Mouse (Mus musculus): ENCODE measurements around the gene Cacna1a. TPM values are rescaled to one million over a fixed set of nuclear protein-coding genes. Genes with fewer than 3 reads are reported as not detected.
A peak's percentile ranks its signal among the peaks of the same experiment; 100 is the strongest.

Gene Cacna1a
- polyA plus RNA-seq, 1 experiment from 2014 or later: 8.0 TPM

- Histone ChIP-seq H3K4me3 (replicated peaks) (no peak overlapping the region), H3K9me3 (replicated peaks) (no peaks in the 10 kb centered on the region), H3K27ac (replicated peaks) (no peak overlapping the region), H3K9ac (no peak overlapping the region), H3K27me3 (no peaks in the 10 kb centered on the region), H3K4me2 (replicated peaks) (no peak overlapping the region), H3K4me1 (no peaks in the 10 kb centered on the region), H3K36me3 (no peaks in the 10 kb centered on the region)
- 71% methylated on average over 7 of the region's 7 CpGs for WGBS
- no peak for ATAC-seq (ENCODE audit: insufficient number of reproducible peaks, low FRiP score, low TSS enrichment, low read depth)
Measured at GRCm38 (mm10) chr8:84542481-84542880, 154.2 kb downstream of the Cacna1a start.

GRCm38 (mm10) chr8:84545522-84545921 is 157.3 kb downstream of the Cacna1a start:
- no peak overlapping the region for H3K4me3 ChIP-seq (replicated peaks)
- no peak overlapping the region for H3K9ac ChIP-seq
- H3K27ac ChIP-seq (replicated peaks): no peak overlapping the region
- H3K27me3 ChIP-seq: no peaks in the 10 kb centered on the region
- H3K4me2 ChIP-seq (replicated peaks): no peak overlapping the region
- ATAC-seq (ENCODE audit: insufficient number of reproducible peaks, low FRiP score, low TSS enrichment, low read depth): no peak
- H3K4me1 ChIP-seq: no peaks in the 10 kb centered on the region
- WGBS: 52% methylated on average over 3 of the region's 3 CpGs
- no peaks in the 10 kb centered on the region for H3K36me3 ChIP-seq
- no peaks in the 10 kb centered on the region for H3K9me3 ChIP-seq (replicated peaks)

- Histone ChIP-seq H3K4me2 (replicated peaks) (no peak overlapping the region), H3K36me3 (no peaks in the 10 kb centered on the region), H3K4me1 (peaks cover 12% of the 10 kb centered on the region), H3K27me3 (peaks cover 30% of the 10 kb centered on the region), H3K27ac (replicated peaks) (no peak overlapping the region), H3K9ac (no peak overlapping the region), H3K9me3 (replicated peaks) (no peaks in the 10 kb centered on the region), H3K4me3 (replicated peaks) (no peak overlapping the region)
- ATAC-seq (ENCODE audit: insufficient number of reproducible peaks, low FRiP score, low TSS enrichment, low read depth): no peak
- 82% methylated on average over 4 of the region's 4 CpGs for WGBS
Measured at GRCm38 (mm10) chr8:84552457-84552856, 164.2 kb downstream of the Cacna1a start.

DNA sequence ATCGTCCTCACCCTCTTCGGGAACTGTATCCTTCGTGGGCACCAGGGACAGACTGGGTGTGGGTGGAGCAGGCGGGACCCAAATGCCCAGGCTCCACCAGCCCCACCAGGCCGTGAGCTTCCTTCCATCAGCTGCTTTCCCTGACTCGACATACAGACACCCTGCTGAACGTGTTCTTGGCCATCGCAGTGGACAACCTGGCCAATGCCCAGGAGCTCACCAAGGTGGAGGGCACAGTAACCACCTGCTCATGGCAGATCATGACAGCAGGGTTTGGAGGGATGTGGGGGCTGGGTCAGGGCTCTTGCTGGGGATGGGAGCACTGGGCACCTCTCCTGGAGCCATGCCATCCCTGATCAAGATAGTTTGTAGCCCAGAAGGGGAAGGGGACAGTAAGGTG is 164.9 kb downstream of the Cacna1a start:
- H3K9ac ChIP-seq: no peak overlapping the region
- peaks cover 12% of the 10 kb centered on the region for H3K4me1 ChIP-seq
- 80% methylated on average over 8 of the region's 8 CpGs for WGBS
- ATAC-seq (ENCODE audit: insufficient number of reproducible peaks, low FRiP score, low TSS enrichment, low read depth): no peak
- H3K27ac ChIP-seq (replicated peaks): no peak overlapping the region
- no peaks in the 10 kb centered on the region for H3K9me3 ChIP-seq (replicated peaks)
- no peak overlapping the region for H3K4me2 ChIP-seq (replicated peaks)
- H3K27me3 ChIP-seq: peaks cover 37% of the 10 kb centered on the region
- no peak overlapping the region for H3K4me3 ChIP-seq (replicated peaks)
- no peaks in the 10 kb centered on the region for H3K36me3 ChIP-seq

DNA sequence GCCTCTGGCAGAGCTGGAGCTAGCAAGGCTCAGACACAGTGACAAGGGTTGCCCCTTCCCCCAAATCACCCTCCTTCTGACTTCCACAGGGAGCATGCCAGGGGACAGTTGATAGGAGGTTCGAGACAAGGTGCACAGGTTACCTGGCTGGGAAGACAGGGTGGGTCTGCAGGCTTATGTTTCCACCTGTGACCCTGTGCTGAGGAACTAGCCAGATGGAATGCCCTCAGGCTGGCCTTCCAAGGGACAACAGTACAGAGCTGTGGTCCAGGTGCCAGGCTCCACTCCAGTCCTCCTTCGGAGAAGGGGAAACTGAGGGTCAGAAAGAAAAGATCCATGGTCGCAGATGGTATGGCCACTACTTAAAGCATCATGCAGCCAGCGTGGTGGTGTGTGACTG is 165.4 kb downstream of the Cacna1a start:
- Histone ChIP-seq H3K4me2 (replicated peaks) (no peak overlapping the region), H3K4me1 (peaks cover 12% of the 10 kb centered on the region), H3K9ac (no peak overlapping the region), H3K9me3 (replicated peaks) (no peaks in the 10 kb centered on the region), H3K4me3 (replicated peaks) (no peak overlapping the region), H3K27ac (replicated peaks) (no peak overlapping the region), H3K27me3 (peaks cover 42% of the 10 kb centered on the region), H3K36me3 (no peaks in the 10 kb centered on the region)
- ATAC-seq (ENCODE audit: insufficient number of reproducible peaks, low FRiP score, low TSS enrichment, low read depth): no peak
- WGBS: 82% methylated on average over 4 of the region's 4 CpGs

DNA sequence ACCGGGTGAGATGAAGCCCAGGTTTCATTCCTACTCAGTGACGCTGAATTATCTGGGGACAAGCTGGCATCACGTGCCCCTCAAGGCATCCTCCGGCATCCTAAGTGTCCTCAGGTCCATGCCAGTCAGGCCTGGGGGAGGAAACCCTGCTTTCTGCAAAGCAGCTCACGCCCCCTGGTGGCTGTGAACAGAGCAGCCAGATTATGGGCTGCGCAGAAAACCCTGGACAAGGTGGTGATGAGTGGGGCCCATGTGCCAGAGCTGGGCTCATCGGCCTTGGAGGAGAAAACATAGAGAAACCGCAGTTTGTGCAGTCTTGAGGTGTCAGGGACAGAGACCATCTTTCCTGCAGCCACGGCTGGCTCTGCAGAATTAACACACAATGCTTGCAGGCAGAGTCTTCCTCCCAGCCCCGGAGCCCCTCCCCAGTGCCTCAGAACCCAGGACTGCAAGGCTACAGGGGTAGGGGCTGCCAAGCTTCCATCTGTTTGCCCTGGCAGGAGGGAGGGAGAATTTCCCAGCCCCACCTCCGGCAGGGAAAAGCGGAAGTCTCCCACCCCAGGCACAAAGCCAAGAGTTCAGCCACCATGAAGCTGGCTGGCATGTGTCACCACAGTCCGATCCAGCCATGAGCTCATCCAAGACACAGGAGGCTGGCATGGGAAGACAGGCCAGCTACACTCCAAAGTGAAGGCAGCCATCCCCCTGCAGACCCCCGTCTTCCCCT is 166.2 kb downstream of the Cacna1a start:
- H3K4me1 ChIP-seq: peaks cover 21% of the 10 kb centered on the region
- H3K36me3 ChIP-seq: no peaks in the 10 kb centered on the region
- peak overlapping the region; percentile 25 for H3K4me2 ChIP-seq (replicated peaks)
- no peaks in the 10 kb centered on the region for H3K9me3 ChIP-seq (replicated peaks)
- H3K4me3 ChIP-seq (replicated peaks): no peak overlapping the region
- H3K27ac ChIP-seq (replicated peaks): peak overlapping the region; percentile 55
- H3K9ac ChIP-seq: no peak overlapping the region
- 28% methylated on average over 14 of the region's 14 CpGs for WGBS
- ATAC-seq (ENCODE audit: insufficient number of reproducible peaks, low FRiP score, low TSS enrichment, low read depth): peak; percentile 60
- H3K27me3 ChIP-seq: peaks cover 50% of the 10 kb centered on the region

- Histone ChIP-seq H3K4me2 (replicated peaks) (no peak overlapping the region), H3K4me3 (replicated peaks) (no peak overlapping the region), H3K27ac (replicated peaks) (0 out of 2 replicates have a peak overlapping the region, but pooled peaks have one; percentile 55), H3K9ac (no peak overlapping the region), H3K36me3 (no peaks in the 10 kb centered on the region), H3K27me3 (peaks cover 58% of the 10 kb centered on the region), H3K4me1 (peaks cover 21% of the 10 kb centered on the region), H3K9me3 (replicated peaks) (no peaks in the 10 kb centered on the region)
- WGBS: 67% methylated on average over 7 of the region's 7 CpGs
- no peak for ATAC-seq (ENCODE audit: insufficient number of reproducible peaks, low FRiP score, low TSS enrichment, low read depth)
Measured at GRCm38 (mm10) chr8:84555269-84555668, 167.0 kb downstream of the Cacna1a start.

GRCm38 (mm10) chr8:84557936-84558335 is 169.7 kb downstream of the Cacna1a start:
- H3K36me3 ChIP-seq: no peaks in the 10 kb centered on the region
- no peak overlapping the region for H3K4me2 ChIP-seq (replicated peaks)
- H3K4me3 ChIP-seq (replicated peaks): no peak overlapping the region
- H3K9me3 ChIP-seq (replicated peaks): no peaks in the 10 kb centered on the region
- no peak overlapping the region for H3K9ac ChIP-seq
- WGBS: 88% methylated on average over 4 of the region's 4 CpGs
- H3K4me1 ChIP-seq: peaks cover 21% of the 10 kb centered on the region
- H3K27me3 ChIP-seq: peaks cover 78% of the 10 kb centered on the region
- no peak for ATAC-seq (ENCODE audit: insufficient number of reproducible peaks, low FRiP score, low TSS enrichment, low read depth)
- no peak overlapping the region for H3K27ac ChIP-seq (replicated peaks)

DNA sequence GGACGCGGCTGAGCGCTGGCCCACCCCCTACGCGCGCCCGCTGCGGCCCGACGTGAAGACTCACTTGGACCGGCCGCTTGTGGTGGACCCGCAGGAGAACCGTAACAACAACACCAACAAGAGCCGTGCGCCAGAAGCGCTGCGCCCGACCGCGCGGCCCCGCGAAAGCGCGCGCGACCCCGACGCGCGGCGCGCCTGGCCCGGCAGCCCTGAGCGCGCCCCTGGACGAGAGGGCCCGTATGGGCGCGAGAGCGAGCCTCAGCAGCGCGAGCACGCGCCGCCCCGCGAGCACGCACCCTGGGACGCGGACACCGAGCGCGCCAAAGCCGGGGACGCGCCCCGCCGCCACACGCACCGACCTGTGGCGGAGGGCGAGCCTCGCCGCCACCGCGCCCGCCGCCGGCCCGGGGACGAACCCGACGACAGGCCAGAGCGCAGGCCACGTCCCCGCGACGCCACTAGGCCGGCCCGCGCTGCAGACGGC is 170.9 kb downstream of the Cacna1a start:
- under 1% methylated on average over 84 of the region's 84 CpGs for WGBS
- H3K4me1 ChIP-seq: peaks cover 18% of the 10 kb centered on the region

GRCm38 (mm10) chr8:84561698-84562097 is 173.5 kb downstream of the Cacna1a start:
- Histone ChIP-seq H3K9ac (no peak overlapping the region), H3K4me3 (replicated peaks) (no peak overlapping the region), H3K27me3 (peaks cover 69% of the 10 kb centered on the region), H3K4me1 (peaks cover 9% of the 10 kb centered on the region; the same call in 1 of the 2 replicates), H3K4me2 (replicated peaks) (no peak overlapping the region), H3K9me3 (replicated peaks) (no peaks in the 10 kb centered on the region), H3K27ac (replicated peaks) (no peak overlapping the region), H3K36me3 (no peaks in the 10 kb centered on the region)
- no peak for ATAC-seq (ENCODE audit: insufficient number of reproducible peaks, low FRiP score, low TSS enrichment, low read depth)
- 72% methylated on average over 4 of the region's 4 CpGs for WGBS

More for the DNA sequence above, 170.9 kb downstream of the Cacna1a start:
- Histone ChIP-seq H3K36me3 (no peaks in the 10 kb centered on the region), H3K27me3 (peaks cover 70% of the 10 kb centered on the region), H3K27ac (replicated peaks) (no peak overlapping the region), H3K9me3 (replicated peaks) (no peaks in the 10 kb centered on the region), H3K4me3 (replicated peaks) (peak overlapping the region; percentile 44), H3K9ac (no peak overlapping the region), H3K4me2 (replicated peaks) (peak overlapping the region; percentile 53)
- no peak; the same call in 1 of the 2 replicates for ATAC-seq (ENCODE audit: insufficient number of reproducible peaks, low FRiP score, low TSS enrichment, low read depth)

GRCm38 (mm10) chr8:84564042-84564441 is 175.8 kb downstream of the Cacna1a start:
- Histone ChIP-seq H3K27me3 (peaks cover 46% of the 10 kb centered on the region), H3K36me3 (no peaks in the 10 kb centered on the region), H3K27ac (replicated peaks) (no peak overlapping the region), H3K9ac (no peak overlapping the region), H3K9me3 (replicated peaks) (no peaks in the 10 kb centered on the region), H3K4me3 (replicated peaks) (no peak overlapping the region), H3K4me1 (peaks cover 5% of the 10 kb centered on the region; the same call in 1 of the 2 replicates), H3K4me2 (replicated peaks) (no peak overlapping the region)
- ATAC-seq (ENCODE audit: insufficient number of reproducible peaks, low FRiP score, low TSS enrichment, low read depth): no peak
- WGBS: 60% methylated on average over 1 of the region's 1 CpGs
